Mouse (Mus musculus) CH12.LX (cell line): ENCODE measurements around the gene Nmrk1.

Source experiments
- CTCF ChIP-seq, 2 experiments: IDR thresholded peaks in 1 of 2; conservative IDR thresholded peaks in 1 of 2; 2 replicates each; pipeline ENCODE4 v1.5.1; 2011 to 2012; ENCODE audit warnings: low read depth in 2 of 2, low read length in 2 of 2, improper control_type of control experiment in 1 of 2, inconsistent platforms in 1 of 2, mild to moderate bottlenecking in 1 of 2, moderate library complexity in 1 of 2
- E2F4 ChIP-seq: IDR thresholded peaks from 2 replicates; pipeline ENCODE4 v1.6.1; 2011; ENCODE audit warnings: low read depth, low read length, improper control_type of control experiment; ENCODE audit not compliant: insufficient replicate concordance
- ELF1 ChIP-seq: IDR thresholded peaks from 2 replicates; pipeline ENCODE4 v1.6.1; 2014; ENCODE audit warnings: low read depth, mild to moderate bottlenecking, inconsistent platforms, low read length, improper control_type of control experiment
- EP300 ChIP-seq: IDR thresholded peaks from 2 replicates; pipeline ENCODE4 v1.6.1; 2011; ENCODE audit warnings: low read length, improper control_type of control experiment
- HCFC1 ChIP-seq: IDR thresholded peaks from 2 replicates; pipeline ENCODE4 v1.6.1; 2012; ENCODE audit warnings: low read depth, mild to moderate bottlenecking, inconsistent platforms, low read length, improper control_type of control experiment
- MAX ChIP-seq: IDR thresholded peaks from 2 replicates; pipeline ENCODE4 v1.6.1; 2011; ENCODE audit warnings: low read length, improper control_type of control experiment
- POLR2A ChIP-seq: IDR thresholded peaks from 2 replicates; pipeline ENCODE4 v1.6.1; 2011; ENCODE audit warnings: low read depth, mild to moderate bottlenecking, improper control_type of control experiment, low read length
- POLR2AphosphoS2 ChIP-seq: IDR thresholded peaks from 2 replicates; pipeline ENCODE4 v1.6.1; 2011; ENCODE audit warnings: low read depth, low read length, improper control_type of control experiment
- USF1 ChIP-seq: IDR thresholded peaks from 2 replicates; pipeline ENCODE4 v1.6.1; 2014; ENCODE audit warnings: low read depth, mild to moderate bottlenecking, inconsistent platforms, low read length, improper control_type of control experiment
- ZC3H11A ChIP-seq: IDR thresholded peaks from 2 replicates; pipeline ENCODE4 v1.6.1; 2012; ENCODE audit warnings: low read depth, mild to moderate bottlenecking, inconsistent platforms, low read length, improper control_type of control experiment

DNA sequence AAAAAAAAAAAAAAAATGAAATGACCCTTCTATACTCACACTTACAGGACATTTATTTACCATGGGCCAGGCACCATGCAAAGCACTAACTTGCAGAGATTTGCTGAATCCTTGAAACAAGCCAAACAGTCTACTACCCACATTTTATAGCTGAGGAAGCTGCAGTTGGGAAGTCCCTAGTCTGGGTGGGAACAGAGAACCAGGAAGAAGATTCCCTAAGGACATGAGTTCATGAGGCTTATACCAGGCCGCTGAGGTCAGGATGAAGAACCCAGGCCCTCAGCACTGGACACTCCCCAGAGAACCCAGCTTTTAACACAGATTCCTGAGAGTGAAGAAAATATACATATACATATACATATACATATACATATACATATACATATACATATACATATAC lies 14.2 kb upstream of the Nmrk1 start:
- no peak for TF ChIP-seq CTCF (conservative IDR thresholded peaks at IDR 0.05 in 1 of 2, IDR thresholded peaks at IDR 0.05 in 1 of 2; ENCODE audit: low read depth in 2 of 2, low read length in 2 of 2)
- no peak for TF ChIP-seq ZC3H11A
- TF ChIP-seq MAX = no peak
- no peak for TF ChIP-seq HCFC1
- TF ChIP-seq POLR2A = no peak
- no peak for TF ChIP-seq POLR2AphosphoS2
- no peak for TF ChIP-seq EP300
- no peak for TF ChIP-seq USF1
- no peak for TF ChIP-seq ELF1
- TF ChIP-seq E2F4 = no peak
